Mouse (Mus musculus): ENCODE measurements around the gene Rsu1.
A peak's percentile ranks its signal among the peaks of the same experiment; 100 is the strongest.
"Not testable (repeated sequence)": the region's sequence is repeated elsewhere in the genome, so short reads cannot be mapped to it uniquely, and the experiment has no call there.

Rsu1 gene

GRCm38 (mm10) chr2:13223451-13223850, 47.8 kb downstream of the Rsu1 start:
- DNase-seq, result no peak

- DNase-seq, result no peak
Observed at GRCm38 (mm10) chr2:13220141-13220540, 51.1 kb downstream of the Rsu1 start.

GRCm38 (mm10) chr2:13218112-13218511, 53.1 kb downstream of the Rsu1 start:
- DNase-seq, result no peak

GRCm38 (mm10) chr2:13206825-13207224, 64.4 kb downstream of the Rsu1 start:
- no peak for DNase-seq

- no peak for DNase-seq
Observed at GRCm38 (mm10) chr2:13206367-13206766, 64.8 kb downstream of the Rsu1 start.

- DNase-seq, result no peak
Observed at GRCm38 (mm10) chr2:13202805-13203475, 68.3 kb downstream of the Rsu1 start.

- peak; percentile 34 for DNase-seq
Observed at GRCm38 (mm10) chr2:13199713-13200112, 71.5 kb downstream of the Rsu1 start.

- no peak for DNase-seq
Observed at GRCm38 (mm10) chr2:13199033-13199432, 72.2 kb downstream of the Rsu1 start.

GRCm38 (mm10) chr2:13195540-13195939, 75.7 kb downstream of the Rsu1 start:
- DNase-seq, result no peak

- no peak for DNase-seq
Observed at GRCm38 (mm10) chr2:13192157-13192556, 79.1 kb downstream of the Rsu1 start.

GRCm38 (mm10) chr2:13190767-13191166, 80.4 kb downstream of the Rsu1 start:
- no peak for DNase-seq

- no peak for DNase-seq
Observed at GRCm38 (mm10) chr2:13188831-13189495, 82.3 kb downstream of the Rsu1 start.

GRCm38 (mm10) chr2:13183124-13183523, 88.1 kb downstream of the Rsu1 start:
- no peak for DNase-seq

- not testable (repeated sequence) for DNase-seq
Observed at GRCm38 (mm10) chr2:13181899-13182298, 89.3 kb downstream of the Rsu1 start.

- DNase-seq, result peak; percentile 55
Observed at GRCm38 (mm10) chr2:13177698-13178395, 93.4 kb downstream of the Rsu1 start.

GRCm38 (mm10) chr2:13176304-13176620, 95.0 kb downstream of the Rsu1 start:
- DNase-seq, result no peak

GRCm38 (mm10) chr2:13175536-13176303, 95.5 kb downstream of the Rsu1 start:
- no peak for DNase-seq

- no peak for DNase-seq
Observed at GRCm38 (mm10) chr2:13174461-13174860, 96.8 kb downstream of the Rsu1 start.

- no peak for DNase-seq
Observed at GRCm38 (mm10) chr2:13170651-13171050, 100.6 kb downstream of the Rsu1 start.

GRCm38 (mm10) chr2:13169962-13170361, 101.3 kb downstream of the Rsu1 start:
- no peak for DNase-seq

- DNase-seq, result no peak
Observed at GRCm38 (mm10) chr2:13169158-13169890, 101.9 kb downstream of the Rsu1 start.

GRCm38 (mm10) chr2:13168743-13169142, 102.5 kb downstream of the Rsu1 start:
- DNase-seq, result no peak

- DNase-seq, result no peak
Observed at GRCm38 (mm10) chr2:13161717-13162116, 109.5 kb downstream of the Rsu1 start.
